Mouse (Mus musculus): ENCODE data around the gene Snx9.

GRCm38 (mm10) chr17:5941230-5942043 lies 100.3 kb downstream of the Snx9 start, which contains the start of gene Synj2:
- no peak for TF ChIP-seq CTCF (IDR thresholded peaks at IDR 0.05; ENCODE audit: low read depth, low read length)
- no peak for TF ChIP-seq POLR2A (IDR thresholded peaks at IDR 0.05; ENCODE audit: extremely low read depth, insufficient read depth, low read length)
